Mouse (Mus musculus) forebrain, embryonic 11.5 days (tissue): ENCODE data around the gene Snx21. TPM values are rescaled to one million over a fixed set of nuclear protein-coding genes. Genes with fewer than 3 reads are reported as not detected.

Experiments
- ATAC-seq: fragments of 200-750 bp; cut with Nextera tagmentation; replicated peaks from 2 replicates; pipeline ENCODE4 v1.8.0; 2017; ENCODE audit warnings: moderate TSS enrichment; ENCODE audit not compliant: low FRiP score
- DNase-seq: peaks from one replicate; pipeline ENCODE4 v3.0.0-alpha.2; 2017; ENCODE audit warnings: low spot score
- H3K27ac ChIP-seq: fragments of 300-500 bp; sonication (generic); 2 replicates; pipeline ENCODE4 v1.5.1; 2014; ENCODE audit warnings: low read depth, low read length
- H3K27me3 ChIP-seq: fragments of 300-500 bp; sonication (generic); 2 replicates; pipeline ENCODE4 v1.6.1; 2014; ENCODE audit warnings: mild to moderate bottlenecking, low read length, mixed read lengths; ENCODE audit not compliant: control insufficient read depth, insufficient read depth
- H3K36me3 ChIP-seq: fragments of 300-500 bp; sonication (generic); 2 replicates; pipeline ENCODE4 v1.6.1; 2014; ENCODE audit warnings: mild to moderate bottlenecking, low read length, moderate library complexity, mixed read lengths; ENCODE audit not compliant: control insufficient read depth, insufficient read depth
- H3K4me1 ChIP-seq: fragments of 300-500 bp; sonication (generic); replicated peaks from 2 replicates; pipeline ENCODE4 v1.6.1; 2014; ENCODE audit warnings: low read length, mixed read lengths; ENCODE audit not compliant: control insufficient read depth, insufficient read depth
- H3K4me2 ChIP-seq: fragments of 300-500 bp; sonication (generic); 2 replicates; pipeline ENCODE4 v1.6.1; 2014; ENCODE audit warnings: low read depth, mild to moderate bottlenecking, low read length, moderate library complexity, mixed read lengths; ENCODE audit not compliant: severe bottlenecking
- H3K4me3 ChIP-seq: fragments of 300-500 bp; sonication (generic); 2 replicates; pipeline ENCODE4 v1.5.1; 2014; ENCODE audit warnings: low read depth, low read length
- H3K9ac ChIP-seq: fragments of 300-500 bp; sonication (generic); 2 replicates; pipeline ENCODE4 v1.6.1; 2014; ENCODE audit warnings: low read length
- H3K9me3 ChIP-seq: fragments of 300-500 bp; sonication (generic); 2 replicates; pipeline ENCODE4 v1.6.1; 2016; ENCODE audit warnings: low read length, mixed read lengths; ENCODE audit not compliant: control insufficient read depth
- WGBS: fragments of 180-500 bp; shearing (Covaris S2); extraction: QIAGEN DNeasy Blood & Tissue Kit; methylation state at CpG from one replicate; pipeline ENCODE4 v1.1.7; 2014; 5-methylcytosine and 5-hydroxymethylcytosine counted together
- polyA plus RNA-seq: library from polyadenylated mRNA; unstranded; fragments of >200 nt; fragmentation: Nextera tagmentation; extraction: Ambion mirVana; gene quantifications from 2 replicates; pipeline ENCODE4 v1.2.1, GENCODE M21; 2014

The Snx21 gene
- polyA plus RNA-seq, 1 experiment from 2014 or later, result 13.1 TPM

- Histone ChIP-seq H3K4me1 (peaks cover 5% of the 10 kb centered on the region; the same call in 1 of the 2 replicates), H3K9me3 (no peaks in the 10 kb centered on the region), H3K9ac (no peak overlapping the region), H3K36me3 (peaks cover 6% of the 10 kb centered on the region), H3K27me3 (no peaks in the 10 kb centered on the region), H3K27ac (no peak overlapping the region), H3K4me3 (no peak overlapping the region), H3K4me2 (no peak overlapping the region)
- DNase-seq, result no peak
- ATAC-seq, result no peak
- 71% methylated on average over 17 of the region's 17 CpGs for WGBS
These were observed 8.8 kb upstream of the Snx21 start for GRCm38 (mm10) chr2:164776801-164777200.

- no peak for DNase-seq
- Histone ChIP-seq H3K27ac (no peak overlapping the region), H3K27me3 (no peaks in the 10 kb centered on the region), H3K9ac (no peak overlapping the region), H3K9me3 (no peaks in the 10 kb centered on the region), H3K4me2 (no peak overlapping the region), H3K4me1 (no peaks in the 10 kb centered on the region), H3K36me3 (no peaks in the 10 kb centered on the region; the same call in 1 of the 2 replicates), H3K4me3 (no peak overlapping the region)
- WGBS, result 83% methylated on average over 30 of the region's 30 CpGs
- no peak for ATAC-seq
These were observed 8.2 kb upstream of the Snx21 start for GRCm38 (mm10) chr2:164777246-164778014.

GRCm38 (mm10) chr2:164778015-164778287 lies 7.7 kb upstream of the Snx21 start:
- 92% methylated on average over 11 of the region's 11 CpGs for WGBS
- H3K27ac ChIP-seq, result no peak overlapping the region
- H3K4me1 ChIP-seq, result no peaks in the 10 kb centered on the region
- no peaks in the 10 kb centered on the region for H3K9me3 ChIP-seq
- H3K9ac ChIP-seq, result no peak overlapping the region
- ATAC-seq (no peak), DNase-seq (no peak)
- no peak overlapping the region for H3K4me3 ChIP-seq
- H3K36me3 ChIP-seq, result no peaks in the 10 kb centered on the region
- H3K4me2 ChIP-seq, result no peak overlapping the region
- H3K27me3 ChIP-seq, result no peaks in the 10 kb centered on the region

- H3K4me3 ChIP-seq, result no peak overlapping the region
- WGBS, result 87% methylated on average over 7 of the region's 7 CpGs
- no peak for ATAC-seq
- H3K4me1 ChIP-seq, result no peaks in the 10 kb centered on the region
- no peak for DNase-seq
- H3K9ac ChIP-seq, result no peak overlapping the region
- H3K36me3 ChIP-seq, result no peaks in the 10 kb centered on the region
- H3K4me2 ChIP-seq, result no peak overlapping the region
- H3K27ac ChIP-seq, result no peak overlapping the region
- no peaks in the 10 kb centered on the region for H3K27me3 ChIP-seq
- no peaks in the 10 kb centered on the region for H3K9me3 ChIP-seq
These were observed 6.8 kb upstream of the Snx21 start for GRCm38 (mm10) chr2:164778809-164779208.

GRCm38 (mm10) chr2:164779481-164780086 lies 6.0 kb upstream of the Snx21 start, which contains the start of gene Tnnc2:
Gene Tnnc2 (minus strand): TSS chr2:164779967.
- Histone ChIP-seq H3K9ac (no peak within 1 kb of the TSS), H3K4me2 (no peak within 1 kb of the TSS), H3K4me3 (no peak within 1 kb of the TSS), H3K9me3 (no peaks in the 10 kb centered on the region), H3K36me3 (no peaks in the 10 kb centered on the region), H3K27ac (no peak within 1 kb of the TSS), H3K4me1 (no peaks in the 10 kb centered on the region), H3K27me3 (no peaks in the 10 kb centered on the region)
- 71% methylated on average over 8 of the region's 8 CpGs for WGBS
- DNase-seq (no peak), ATAC-seq (no peak)

GRCm38 (mm10) chr2:164781876-164782275 lies 3.7 kb upstream of the Snx21 start:
- Histone ChIP-seq H3K4me3 (no peak overlapping the region), H3K27ac (no peak overlapping the region), H3K27me3 (no peaks in the 10 kb centered on the region), H3K4me1 (peaks cover 6% of the 10 kb centered on the region; the same call in 1 of the 2 replicates), H3K9me3 (no peaks in the 10 kb centered on the region), H3K4me2 (no peak overlapping the region), H3K36me3 (no peaks in the 10 kb centered on the region), H3K9ac (no peak overlapping the region)
- no peak for ATAC-seq
- DNase-seq, result no peak
- WGBS, result 82% methylated on average over 4 of the region's 4 CpGs

- Histone ChIP-seq H3K9ac (no peak overlapping the region), H3K9me3 (no peaks in the 10 kb centered on the region), H3K36me3 (no peaks in the 10 kb centered on the region), H3K27me3 (no peaks in the 10 kb centered on the region), H3K4me3 (no peak overlapping the region), H3K4me1 (peaks cover 6% of the 10 kb centered on the region; the same call in 1 of the 2 replicates), H3K4me2 (no peak overlapping the region), H3K27ac (no peak overlapping the region)
- WGBS, result 76% methylated on average over 7 of the region's 7 CpGs
- no peak for DNase-seq
- ATAC-seq, result no peak
These were observed 1.6 kb upstream of the Snx21 start for GRCm38 (mm10) chr2:164783926-164784581.

- ATAC-seq, result no peak
These were observed 678 bp upstream of the Snx21 start for GRCm38 (mm10) chr2:164784869-164785420.

More at GRCm38 (mm10) chr2:164784869-164785420, 678 bp upstream of the Snx21 start:
- no peak overlapping the region for H3K27ac ChIP-seq
- peak overlapping the region; percentile 78 for H3K9ac ChIP-seq
- no peaks in the 10 kb centered on the region for H3K9me3 ChIP-seq
- H3K4me1 ChIP-seq, result peaks cover 6% of the 10 kb centered on the region; the same call in 1 of the 2 replicates
- WGBS, result 22% methylated on average over 7 of the region's 7 CpGs
- peak overlapping the region; percentile 93 for H3K4me2 ChIP-seq
- DNase-seq, result no peak
- H3K36me3 ChIP-seq, result no peaks in the 10 kb centered on the region
- no peaks in the 10 kb centered on the region for H3K27me3 ChIP-seq
- H3K4me3 ChIP-seq, result peak overlapping the region; percentile 60
